In the genomic region with DNA sequence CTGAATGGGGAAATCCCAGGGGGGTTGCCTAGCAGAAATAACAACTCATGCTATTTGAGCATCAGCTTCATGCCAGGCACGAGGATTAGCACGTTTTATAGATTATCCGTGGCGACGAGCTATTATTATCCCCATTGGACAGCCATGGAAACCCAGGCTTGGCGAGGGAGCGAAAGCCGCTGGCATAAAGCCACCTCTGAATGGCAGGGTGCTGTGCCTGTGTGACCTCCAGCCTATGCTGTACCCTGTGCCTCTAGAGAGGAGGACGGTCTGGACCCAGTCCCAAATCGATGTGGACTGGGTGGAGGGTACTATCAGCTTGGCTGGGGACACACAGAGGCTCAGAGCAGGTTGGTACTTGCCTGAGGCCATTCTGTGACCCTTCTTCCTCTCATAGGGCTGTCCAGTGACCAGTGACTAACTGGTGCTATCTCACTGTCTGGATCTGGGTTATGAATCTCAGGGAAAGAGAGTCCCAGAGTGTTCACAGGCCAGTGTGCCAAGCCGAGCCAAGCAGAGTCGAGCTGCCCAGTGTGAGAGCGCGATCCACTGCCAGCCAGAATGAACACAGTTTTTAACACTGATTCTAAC, we compare ENCODE assay signal across 10 mouse cellular contexts. TPM values are rescaled to one million over a fixed set of nuclear protein-coding genes. Genes with fewer than 3 reads are reported as not detected.
DNase-seq lines count a peak whose midpoint lies in the region; ATAC-seq and TF ChIP-seq lines count a peak whose summit lies in the region.
"Had no signal": no experiment of that assay in that cellular context is flagged by ENCODE, and none has a peak within 500 bp of the region (broad histone marks: within the 10 kb centered on the region; RNA-seq: fewer than 3 reads in every experiment).

No protein-coding gene starts in this region.

- H3K4me1 ChIP-seq in heart, adult 2 months (ENCODE audit: control insufficient read depth, insufficient read depth, low read length) = peaks cover 21% of the 10 kb centered on the region
- peaks cover 35% of the 10 kb centered on the region for H3K4me1 ChIP-seq in heart, embryonic 11.5 days (ENCODE audit: control insufficient read depth, insufficient read depth, low read length)
- H3K4me1 ChIP-seq in midbrain, embryonic 11.5 days (ENCODE audit: control insufficient read depth, insufficient read depth, low read length) = peaks cover 15% of the 10 kb centered on the region

- H3K79me2 ChIP-seq in heart, adult 2 months (replicated peaks; ENCODE audit: control insufficient read depth, insufficient read depth, low read length) = no peaks in the 10 kb centered on the region

- no peaks in the 10 kb centered on the region for H3K9me3 ChIP-seq in heart, embryonic 11.5 days (replicated peaks; ENCODE audit: control insufficient read depth, low read length)
- H3K9me3 ChIP-seq in midbrain, embryonic 11.5 days (ENCODE audit: control insufficient read depth, low read length) = no peaks in the 10 kb centered on the region
- H3K9me3 ChIP-seq: liver, embryonic 15.5 days had no signal

- intact Hi-C loops in heart, adult 2 months (cut with DNase I) = loop anchor here (5.0 kb wide), 3 partner anchors 47 to 77 kb away; no protein-coding TSS in a partner anchor

- TF ChIP-seq POLR2A in heart, adult 2 months (IDR thresholded peaks at IDR 0.05; ENCODE audit: insufficient read depth, low read depth, low read length) = no peak
- no peak for TF ChIP-seq POLR2A in brain, embryonic 14.5 days (IDR thresholded peaks at IDR 0.05; ENCODE audit: borderline replicate concordance, extremely low read depth, insufficient read depth, insufficient read length, poor library complexity, severe bottlenecking)

- no peak overlapping the region for H3K4me2 ChIP-seq in heart, embryonic 11.5 days
- no peak overlapping the region for H3K4me2 ChIP-seq in midbrain, embryonic 11.5 days
- H3K4me2 ChIP-seq: liver, embryonic 15.5 days had no signal

- H3K9ac ChIP-seq in heart, adult 2 months (ENCODE audit: low read depth, low read length) = no peak overlapping the region
- no peak overlapping the region for H3K9ac ChIP-seq in heart, embryonic 11.5 days (ENCODE audit: low read depth, low read length)
- no peak overlapping the region for H3K9ac ChIP-seq in midbrain, embryonic 11.5 days (ENCODE audit: low read length)
- H3K9ac ChIP-seq: liver, embryonic 15.5 days had no signal

- no peak for TF ChIP-seq CTCF in heart, adult 2 months (IDR thresholded peaks at IDR 0.05)
- no peak for TF ChIP-seq CTCF in brain, embryonic 14.5 days (IDR thresholded peaks at IDR 0.05; ENCODE audit: borderline replicate concordance, extremely low read depth, insufficient read depth, insufficient read length)

- 58% methylated on average over 14 of the region's 14 CpGs for WGBS in heart, adult 2 months
- WGBS in heart, embryonic 11.5 days (ENCODE audit: insufficient replicate concordance) = 84% methylated on average over 14 of the region's 14 CpGs
- WGBS in midbrain, embryonic 11.5 days = 57% methylated on average over 14 of the region's 14 CpGs

- no peak overlapping the region for H3K4me3 ChIP-seq in heart, adult 2 months
- H3K4me3 ChIP-seq in heart, embryonic 11.5 days (ENCODE audit: low read depth, low read length) = no peak overlapping the region
- H3K4me3 ChIP-seq in midbrain, embryonic 11.5 days (ENCODE audit: low read depth, low read length) = no peak overlapping the region
- H3K4me3 ChIP-seq: liver, embryonic 15.5 days had no signal

- peak; percentile 70 to 78 for DNase-seq in heart, adult 2 months
- DNase-seq in brain, embryonic 14.5 days (ENCODE audit: low read depth) = peak; percentile 79
- DNase-seq in heart, adult 8-10 months (ENCODE audit: low spot score) = peak; percentile 60
- DNase-seq in midbrain, embryonic 11.5 days (ENCODE audit: low spot score, missing footprints) = no peak
- DNase-seq in lung, postnatal 14 days = no peak
- no peak for DNase-seq in kidney, adult 8-10 months
- no peak for DNase-seq in frontal cortex, adult 2 months (ENCODE audit: extremely low spot score in 1 of 2, low spot score in 1 of 2)

- ATAC-seq in heart, embryonic 11.5 days (replicated peaks; ENCODE audit: insufficient number of reproducible peaks, low FRiP score, low TSS enrichment) = no peak
- ATAC-seq in midbrain, embryonic 11.5 days (ENCODE audit: low FRiP score) = peak; percentile 33; the same call in 1 of the 2 replicates

- H3K27ac ChIP-seq in heart, adult 2 months = peak overlapping the region; percentile 57
- no peak overlapping the region for H3K27ac ChIP-seq in heart, embryonic 11.5 days (ENCODE audit: low read depth, low read length)
- H3K27ac ChIP-seq in midbrain, embryonic 11.5 days (ENCODE audit: low read depth, low read length) = no peak overlapping the region
- H3K27ac ChIP-seq: liver, embryonic 15.5 days had no signal

- H3K36me3 ChIP-seq in heart, adult 2 months (ENCODE audit: control insufficient read depth, insufficient read depth, low read length) = no peaks in the 10 kb centered on the region
- H3K36me3 ChIP-seq in heart, embryonic 11.5 days (ENCODE audit: control insufficient read depth, insufficient read depth, low read length) = no peaks in the 10 kb centered on the region
- H3K36me3 ChIP-seq in midbrain, embryonic 11.5 days (ENCODE audit: control insufficient read depth, insufficient read depth, low read length) = no peaks in the 10 kb centered on the region
- H3K36me3 ChIP-seq: liver, embryonic 15.5 days had no signal

- H3K27me3 ChIP-seq in heart, adult 2 months (ENCODE audit: control insufficient read depth, insufficient read depth, low read length) = no peaks in the 10 kb centered on the region
- H3K27me3 ChIP-seq in heart, embryonic 11.5 days (ENCODE audit: control insufficient read depth, insufficient read depth, low read length) = no peaks in the 10 kb centered on the region; the same call in 1 of the 2 replicates
- H3K27me3 ChIP-seq in midbrain, embryonic 11.5 days (ENCODE audit: control insufficient read depth, insufficient read depth, low read length) = no peaks in the 10 kb centered on the region
- H3K27me3 ChIP-seq: liver, embryonic 15.5 days had no signal

- TF ChIP-seq EP300 in heart, adult 2 months (IDR thresholded peaks at IDR 0.05; ENCODE audit: insufficient read depth, low read depth, low read length) = 0 out of 2 replicates have a peak, but pooled peaks have one; percentile 31

RNA-seq across cellular contexts. Expression of a gene that starts 16.3 kb away (rescaled TPM):
- total RNA-seq in heart, adult 2 months (2021) = 1 to 10 TPM in 1 of 2 experiments, under 1 TPM in 1; 0.86 to 1.8 TPM
- polyA plus RNA-seq in heart, adult 2 months (2012; rRNA removed) = 3.1 and 3.8 TPM in 2 replicates
- polyA plus RNA-seq in heart, embryonic 11.5 days (2014; fragmentation: Nextera tagmentation; extraction: Ambion mirVana) = 3.3 and 3.4 TPM in 2 replicates
- polyA plus RNA-seq in brain, embryonic 14.5 days (2012; rRNA removed) = 5.7 and 6.5 TPM in 2 replicates
- 1 to 10 TPM; 1.1 to 1.5 (median 1.4) TPM for total RNA-seq in heart, adult 8-10 months (2022)
- 1.9 and 2.3 TPM in 2 replicates for polyA plus RNA-seq in midbrain, embryonic 11.5 days (2014; fragmentation: Nextera tagmentation; extraction: Ambion mirVana)
- polyA plus RNA-seq in frontal cortex, adult 2 months (2012; rRNA removed) = 6.6 and 8.0 TPM in 2 replicates

RNA-seq across cellular contexts. Expression of a gene that starts 58.2 kb away (rescaled TPM):
- total RNA-seq in heart, adult 2 months (2021) = not detected
- polyA plus RNA-seq in heart, adult 2 months (2012; rRNA removed) = not detected in 2 replicates
- polyA plus RNA-seq in heart, embryonic 11.5 days (2014; fragmentation: Nextera tagmentation; extraction: Ambion mirVana) = 0.11 TPM in 1 of 2 replicates, not detected in the other
- polyA plus RNA-seq in brain, embryonic 14.5 days (2012; rRNA removed) = 0.04 and 0.05 TPM in 2 replicates
- not detected for total RNA-seq in heart, adult 8-10 months (2022)
- polyA plus RNA-seq in midbrain, embryonic 11.5 days (2014; fragmentation: Nextera tagmentation; extraction: Ambion mirVana) = not detected in 2 replicates
- not detected in 2 replicates for polyA plus RNA-seq in frontal cortex, adult 2 months (2012; rRNA removed)
- total RNA-seq: CH12.LX had no signal

Comparison
In these comparisons a context has a peak if more than half of its experiments do, and no peak if none do; other contexts are left out.
1. DNase-seq: peak in heart, adult 2 months (2 of 2), brain, embryonic 14.5 days (single experiment) and heart, adult 8-10 months (single experiment); none in midbrain, embryonic 11.5 days (single experiment), lung, postnatal 14 days (single experiment), kidney, adult 8-10 months (0 of 2) and frontal cortex, adult 2 months (0 of 2).